Mouse (Mus musculus): ENCODE measurements around the gene Kcns1. TPM values are rescaled to one million over a fixed set of nuclear protein-coding genes. Genes with fewer than 3 reads are reported as not detected.

The Kcns1 gene
- total RNA-seq, 1 experiment, result 0.80 TPM

DNA sequence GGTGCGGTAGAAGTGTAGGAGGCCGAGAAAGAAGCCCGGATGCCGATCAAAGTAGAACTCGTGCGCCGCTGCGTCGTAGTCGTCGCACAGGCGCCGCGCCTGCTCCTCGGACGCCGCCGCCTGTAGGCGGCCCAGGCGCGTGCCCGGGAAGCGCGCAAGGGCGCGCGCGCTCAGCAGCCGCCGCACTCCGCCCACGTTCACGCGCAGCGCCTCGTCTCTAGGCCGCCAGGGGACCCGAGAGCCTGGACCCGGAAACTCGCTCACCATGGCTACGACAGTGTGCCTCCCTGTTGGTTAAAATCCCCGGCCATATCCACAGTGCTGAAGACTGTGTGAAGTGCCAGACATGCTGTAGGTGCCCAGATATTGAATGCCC is 2.4 kb downstream of the Kcns1 start:
- TF ChIP-seq CHD2 (IDR thresholded peaks at IDR 0.05; ENCODE audit: low read depth, low read length), result no peak
- H3K4me3 ChIP-seq (ENCODE audit: insufficient read depth in 1 of 2, low read depth in 1 of 2, low read length in 2 of 2, poor library complexity in 1 of 2, severe bottlenecking in 1 of 2), result peak overlapping the region; percentile 29 to 48; a peak in 3 of 4 replicates
- H3K9me3 ChIP-seq (ENCODE audit: control insufficient read depth, insufficient read depth, low read depth, low read length), result no peaks in the 10 kb centered on the region
- no peaks in the 10 kb centered on the region for H3K36me3 ChIP-seq (ENCODE audit: control insufficient read depth, insufficient read depth, low read length, poor library complexity, severe bottlenecking)
- H3K9ac ChIP-seq (ENCODE audit: insufficient read depth, low read depth, low read length, poor library complexity, severe bottlenecking), result peak overlapping the region; percentile 4; the same call in 1 of the 2 replicates
- in situ Hi-C loops (cut with MboI; ENCODE audit: low sequenced_read_pairs in 2 of 2, unreplicated experiment in 2 of 2), result no loop called here
- H3K4me1 ChIP-seq (ENCODE audit: control insufficient read depth in 2 of 2, insufficient read depth in 2 of 2, low read length in 2 of 2, poor library complexity in 1 of 2), result 0 out of 4 replicates have a peak, but pooled peaks cover 0 to 3% of the 10 kb centered on the region in 2 experiments
- no peak overlapping the region for H3K27ac ChIP-seq (ENCODE audit: insufficient read depth, low read depth, low read length, poor library complexity, severe bottlenecking)
- peak; percentile 22 for DNase-seq (ENCODE audit: low read depth, low spot score)

DNA sequence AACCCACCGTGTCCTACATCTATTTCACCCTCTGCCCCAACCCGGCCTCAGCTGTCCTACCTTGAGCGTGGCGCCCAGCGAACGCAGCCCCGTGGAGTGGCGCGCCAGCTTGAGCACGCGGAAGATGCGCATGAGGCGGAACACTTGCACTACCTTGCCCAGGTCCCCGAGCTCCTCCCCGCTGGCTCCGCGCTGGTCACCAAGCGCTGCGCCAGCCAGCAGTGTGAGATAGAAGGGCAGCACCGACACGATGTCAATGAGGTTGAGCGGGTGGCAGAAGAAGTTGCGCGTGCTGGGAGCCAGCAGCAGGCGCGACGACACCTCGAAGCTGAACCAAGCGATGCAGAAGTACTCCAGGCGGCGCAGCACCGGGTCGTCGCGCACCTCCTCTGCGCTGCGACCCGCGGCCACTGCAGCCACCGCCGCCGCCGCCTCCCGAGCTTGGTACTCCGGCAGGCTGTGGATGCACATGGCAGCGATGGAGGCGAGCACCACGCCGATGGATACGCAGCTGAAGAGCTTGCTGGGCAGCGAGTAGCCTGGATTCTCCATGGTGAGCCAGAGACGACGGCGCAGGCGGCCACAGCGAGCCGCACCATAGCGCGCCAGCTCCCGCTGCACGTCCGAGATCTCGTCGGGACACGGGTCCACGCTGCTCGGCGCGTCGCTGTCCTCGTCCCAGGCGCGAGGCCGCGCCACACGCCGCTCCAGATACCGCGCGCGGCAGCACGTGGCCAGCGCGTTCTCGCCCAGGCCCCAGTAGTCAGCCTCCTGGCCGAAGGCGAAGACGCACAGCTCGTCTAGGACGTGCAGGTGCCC is 3.0 kb downstream of the Kcns1 start:
- DNase-seq (ENCODE audit: low read depth, low spot score), result peak; percentile 35
- H3K36me3 ChIP-seq (ENCODE audit: control insufficient read depth, insufficient read depth, low read length, poor library complexity, severe bottlenecking), result no peaks in the 10 kb centered on the region
- H3K4me3 ChIP-seq (ENCODE audit: insufficient read depth in 1 of 2, low read depth in 1 of 2, low read length in 2 of 2, poor library complexity in 1 of 2, severe bottlenecking in 1 of 2), result peak overlapping the region; percentile 29 to 48
- H3K27ac ChIP-seq (ENCODE audit: insufficient read depth, low read depth, low read length, poor library complexity, severe bottlenecking), result no peak overlapping the region
- H3K4me1 ChIP-seq (ENCODE audit: control insufficient read depth in 2 of 2, insufficient read depth in 2 of 2, low read length in 2 of 2, poor library complexity in 1 of 2), result 0 out of 4 replicates have a peak, but pooled peaks cover 0 to 3% of the 10 kb centered on the region in 2 experiments
- TF ChIP-seq ZC3H11A (IDR thresholded peaks at IDR 0.05; ENCODE audit: borderline replicate concordance, low read depth, low read length), result no peak
- TF ChIP-seq HCFC1 (IDR thresholded peaks at IDR 0.05; ENCODE audit: borderline replicate concordance, insufficient read depth, low read length), result no peak
- TF ChIP-seq MAFK (IDR thresholded peaks at IDR 0.05; ENCODE audit: insufficient read depth, low read depth, low read length), result no peak
- no peak for TF ChIP-seq ZNF384 (IDR thresholded peaks at IDR 0.05; ENCODE audit: low read depth, low read length)
- TF ChIP-seq CHD2 (IDR thresholded peaks at IDR 0.05; ENCODE audit: low read depth, low read length), result no peak
- H3K9ac ChIP-seq (ENCODE audit: insufficient read depth, low read depth, low read length, poor library complexity, severe bottlenecking), result peak overlapping the region; percentile 4; the same call in 1 of the 2 replicates
- no peaks in the 10 kb centered on the region for H3K9me3 ChIP-seq (ENCODE audit: control insufficient read depth, insufficient read depth, low read depth, low read length)
- in situ Hi-C loops (cut with MboI; ENCODE audit: low sequenced_read_pairs in 2 of 2, unreplicated experiment in 2 of 2), result no loop called here

DNA sequence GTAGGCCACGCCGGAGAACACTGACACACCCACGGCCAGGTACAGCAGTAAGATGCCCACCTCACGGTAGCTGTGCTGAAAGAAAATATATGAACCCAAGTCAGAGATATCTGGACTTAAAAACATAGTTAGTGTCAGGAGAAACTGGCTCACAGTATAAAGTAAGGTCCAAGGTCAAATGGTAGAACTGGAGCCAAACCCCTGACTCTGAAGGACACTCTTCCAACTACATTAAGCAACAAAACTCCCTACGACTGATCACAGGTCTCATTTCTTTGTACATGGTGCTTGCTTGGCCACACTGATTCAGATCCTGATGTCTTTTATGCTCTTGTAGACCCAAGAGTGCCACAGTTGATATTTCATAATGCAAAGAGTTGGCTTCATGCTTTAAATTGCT is 6.0 kb downstream of the Kcns1 start:
- TF ChIP-seq ZC3H11A (IDR thresholded peaks at IDR 0.05; ENCODE audit: borderline replicate concordance, low read depth, low read length) (no peak), ZNF384 (IDR thresholded peaks at IDR 0.05; ENCODE audit: low read depth, low read length) (no peak), CHD2 (IDR thresholded peaks at IDR 0.05; ENCODE audit: low read depth, low read length) (no peak), HCFC1 (IDR thresholded peaks at IDR 0.05; ENCODE audit: borderline replicate concordance, insufficient read depth, low read length) (no peak), MAFK (IDR thresholded peaks at IDR 0.05; ENCODE audit: insufficient read depth, low read depth, low read length) (no peak)
- 0 out of 4 replicates have a peak, but pooled peaks cover 0 to 3% of the 10 kb centered on the region in 2 experiments for H3K4me1 ChIP-seq (ENCODE audit: control insufficient read depth in 2 of 2, insufficient read depth in 2 of 2, low read length in 2 of 2, poor library complexity in 1 of 2)
- H3K9me3 ChIP-seq (ENCODE audit: control insufficient read depth, insufficient read depth, low read depth, low read length), result no peaks in the 10 kb centered on the region
- no peak overlapping the region for H3K9ac ChIP-seq (ENCODE audit: insufficient read depth, low read depth, low read length, poor library complexity, severe bottlenecking)
- H3K27ac ChIP-seq (ENCODE audit: insufficient read depth, low read depth, low read length, poor library complexity, severe bottlenecking), result no peak overlapping the region
- DNase-seq (ENCODE audit: low read depth, low spot score), result no peak
- H3K4me3 ChIP-seq (ENCODE audit: insufficient read depth in 1 of 2, low read depth in 1 of 2, low read length in 2 of 2, poor library complexity in 1 of 2, severe bottlenecking in 1 of 2), result no peak overlapping the region
- in situ Hi-C loops (cut with MboI; ENCODE audit: low sequenced_read_pairs in 2 of 2, unreplicated experiment in 2 of 2), result no loop called here
- no peaks in the 10 kb centered on the region for H3K36me3 ChIP-seq (ENCODE audit: control insufficient read depth, insufficient read depth, low read length, poor library complexity, severe bottlenecking)

DNA sequence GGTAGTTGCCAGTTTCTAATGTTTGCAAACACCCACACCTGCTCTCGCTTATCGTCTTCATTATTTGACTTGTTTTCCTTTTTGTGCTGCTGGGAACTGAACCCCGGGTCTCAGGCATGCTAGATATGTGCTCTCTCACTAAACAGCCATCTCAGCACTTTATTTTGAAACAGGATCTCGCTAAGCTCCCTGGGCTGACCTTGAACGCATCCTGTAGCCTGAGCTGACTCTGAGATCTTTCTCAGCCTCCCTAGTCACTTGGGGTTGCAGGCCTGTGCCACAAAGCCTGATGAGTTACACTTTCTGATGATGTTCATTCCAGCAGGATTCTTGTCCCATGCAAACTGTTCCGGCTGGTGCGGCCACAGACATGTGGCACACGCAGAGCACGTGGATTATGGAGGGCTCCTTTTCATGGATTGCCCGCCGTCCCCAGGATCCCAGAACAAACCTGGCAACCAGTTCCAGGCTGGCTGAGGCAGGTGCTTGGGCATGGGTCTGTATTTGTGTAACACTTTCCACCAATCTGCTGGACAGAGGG is 9.3 kb downstream of the Kcns1 start:
- Histone ChIP-seq H3K4me1 (ENCODE audit: control insufficient read depth in 2 of 2, insufficient read depth in 2 of 2, low read length in 2 of 2, poor library complexity in 1 of 2) (no peaks in the 10 kb centered on the region), H3K27ac (ENCODE audit: insufficient read depth, low read depth, low read length, poor library complexity, severe bottlenecking) (no peak overlapping the region), H3K9me3 (ENCODE audit: control insufficient read depth, insufficient read depth, low read depth, low read length) (no peaks in the 10 kb centered on the region), H3K9ac (ENCODE audit: insufficient read depth, low read depth, low read length, poor library complexity, severe bottlenecking) (no peak overlapping the region), H3K36me3 (ENCODE audit: control insufficient read depth, insufficient read depth, low read length, poor library complexity, severe bottlenecking) (no peaks in the 10 kb centered on the region), H3K4me3 (ENCODE audit: insufficient read depth in 1 of 2, low read depth in 1 of 2, low read length in 2 of 2, poor library complexity in 1 of 2, severe bottlenecking in 1 of 2) (no peak overlapping the region)
- in situ Hi-C loops (cut with MboI; ENCODE audit: low sequenced_read_pairs in 2 of 2, unreplicated experiment in 2 of 2), result no loop called here
- TF ChIP-seq MAFK (IDR thresholded peaks at IDR 0.05; ENCODE audit: insufficient read depth, low read depth, low read length), result peak; percentile 50; the same call in 1 of the 2 replicates
- TF ChIP-seq ZNF384 (IDR thresholded peaks at IDR 0.05; ENCODE audit: low read depth, low read length), result no peak
- no peak for TF ChIP-seq ZC3H11A (IDR thresholded peaks at IDR 0.05; ENCODE audit: borderline replicate concordance, low read depth, low read length)
- no peak for DNase-seq (ENCODE audit: low read depth, low spot score)

Measured in ES-E14 (cell line).